Mouse (Mus musculus): ENCODE results near the gene Tut7.
"Not testable (repeated sequence)": the region's sequence is repeated elsewhere in the genome, so short reads cannot be mapped to it uniquely, and the experiment has no call there.

Gene Tut7

GRCm38 (mm10) chr13:59822507-59823462, at the start of gene Tut7:
TSS of gene Tut7 (minus strand) at chr13:59823147.
- CTCF ChIA-PET = interaction anchor here (1.3 kb wide), 1 partner anchor 17 kb away, joined by 3 read pairs; no protein-coding TSS in a partner anchor

DNA sequence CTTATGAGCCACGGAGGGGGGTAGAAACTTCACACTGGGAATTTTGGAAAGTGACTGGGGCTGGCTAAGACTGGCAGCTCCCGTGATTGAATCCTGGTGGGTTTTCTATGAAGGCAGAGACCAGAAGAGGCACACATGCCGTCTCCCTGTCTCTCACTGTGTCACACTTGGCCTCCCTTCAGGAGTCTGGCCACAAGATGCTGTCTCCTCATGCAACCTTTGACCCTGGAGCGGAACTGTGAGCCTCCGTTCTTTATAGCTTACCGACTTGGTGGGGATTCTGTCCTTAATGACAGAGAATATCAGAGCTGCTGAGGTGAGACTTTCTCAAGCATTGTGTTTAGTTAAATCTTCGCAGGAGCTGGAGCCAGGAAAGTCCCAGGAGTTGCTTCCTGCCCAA, 49.5 kb upstream of the Tut7 start:
- CTCF ChIA-PET = no interaction called here

GRCm38 (mm10) chr13:59870004-59870403, 47.1 kb upstream of the Tut7 start:
- CTCF ChIA-PET = no interaction called here

GRCm38 (mm10) chr13:59868011-59868649, 45.2 kb upstream of the Tut7 start:
- CTCF ChIA-PET = no interaction called here

DNA sequence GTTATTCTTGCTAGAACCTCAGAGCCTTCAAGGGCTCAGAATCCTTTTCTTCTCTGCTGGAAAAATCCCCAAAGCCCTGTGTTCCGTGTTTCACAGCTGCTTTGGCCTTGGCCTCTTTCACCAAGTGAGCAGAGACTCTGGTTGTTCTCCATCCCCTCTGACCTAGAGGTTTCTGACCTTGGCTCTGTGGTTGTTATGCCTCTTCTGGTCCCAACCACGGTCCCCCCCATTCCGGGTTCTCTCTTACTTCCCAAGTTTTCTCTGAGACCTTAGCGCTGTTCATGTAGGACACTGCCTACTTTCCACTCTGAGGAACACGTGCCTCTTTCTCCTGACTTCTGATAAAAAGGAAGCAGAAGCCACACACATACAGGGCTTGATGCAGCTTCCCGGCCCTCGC, 44.2 kb upstream of the Tut7 start:
- CTCF ChIA-PET = interaction anchor here (0.6 to 0.7 kb wide), 2 partner anchors 16 to 467 kb away, joined by 3 to 5 read pairs; no protein-coding TSS in a partner anchor

- CTCF ChIA-PET = no interaction called here
Observed at GRCm38 (mm10) chr13:59859515-59859914, 36.6 kb upstream of the Tut7 start.

GRCm38 (mm10) chr13:59856286-59857070, 33.5 kb upstream of the Tut7 start:
- CTCF ChIA-PET = no interaction called here

GRCm38 (mm10) chr13:59853471-59853870, 30.5 kb upstream of the Tut7 start:
- CTCF ChIA-PET = no interaction called here

DNA sequence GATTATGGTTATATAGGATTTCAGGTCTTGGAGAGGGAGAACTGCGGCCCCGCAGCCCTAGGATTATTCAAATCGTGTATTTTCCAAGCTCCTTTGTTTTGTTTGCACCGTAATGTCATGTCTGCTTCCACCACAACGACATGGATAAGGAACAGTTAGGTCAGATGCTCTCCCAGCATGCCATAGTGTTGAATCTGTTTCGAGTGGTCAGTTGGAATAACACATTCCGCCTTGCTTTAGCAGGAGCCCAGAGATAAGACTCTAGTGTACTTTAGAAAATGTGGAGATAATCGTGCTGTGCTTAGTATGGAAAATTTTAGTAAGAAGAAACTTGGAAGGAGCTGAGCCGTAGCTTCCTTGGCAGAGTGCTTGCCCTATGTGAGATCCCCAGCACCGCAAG, 27.4 kb upstream of the Tut7 start:
- CTCF ChIA-PET = no interaction called here

DNA sequence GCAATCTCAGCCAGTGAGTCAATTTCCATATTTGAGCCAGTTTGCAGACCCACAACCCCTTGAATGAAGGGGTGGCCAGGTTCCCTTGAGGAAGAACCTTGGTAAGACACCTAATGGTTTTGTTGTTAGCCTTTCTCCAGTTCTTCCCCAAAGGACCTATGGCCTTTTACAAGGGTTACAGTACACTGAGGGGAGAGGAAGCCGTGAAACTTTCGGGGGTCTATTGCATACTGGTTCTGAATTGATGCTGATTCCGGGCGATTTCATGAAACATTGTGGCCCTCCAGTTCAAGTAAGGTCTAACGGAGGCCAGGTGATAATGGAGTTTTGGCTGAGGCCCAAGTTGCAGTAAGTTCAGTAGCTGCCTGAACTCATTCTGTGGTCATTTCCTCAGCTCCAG, 21.7 kb upstream of the Tut7 start:
- CTCF ChIA-PET = no interaction called here

DNA sequence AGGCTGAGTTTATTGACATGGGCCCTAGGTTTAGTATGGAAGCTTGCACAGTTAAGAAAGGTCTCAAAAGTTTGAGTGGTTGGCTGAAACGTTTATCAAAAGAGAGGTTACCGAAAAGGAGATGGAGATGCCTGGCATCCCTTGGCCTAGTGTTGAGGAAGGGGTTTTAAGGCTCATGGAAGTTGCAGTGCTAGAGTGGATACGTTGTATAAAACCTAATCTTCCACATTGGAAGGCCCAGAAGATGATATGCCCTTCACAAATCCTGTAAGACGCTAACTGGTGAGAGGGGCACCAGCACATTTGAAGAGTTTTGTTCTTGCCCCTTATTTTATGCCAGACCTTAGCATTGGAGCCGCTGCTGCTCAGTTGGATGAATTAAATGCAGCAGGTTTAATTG, 21.0 kb upstream of the Tut7 start:
- CTCF ChIA-PET = no interaction called here

DNA sequence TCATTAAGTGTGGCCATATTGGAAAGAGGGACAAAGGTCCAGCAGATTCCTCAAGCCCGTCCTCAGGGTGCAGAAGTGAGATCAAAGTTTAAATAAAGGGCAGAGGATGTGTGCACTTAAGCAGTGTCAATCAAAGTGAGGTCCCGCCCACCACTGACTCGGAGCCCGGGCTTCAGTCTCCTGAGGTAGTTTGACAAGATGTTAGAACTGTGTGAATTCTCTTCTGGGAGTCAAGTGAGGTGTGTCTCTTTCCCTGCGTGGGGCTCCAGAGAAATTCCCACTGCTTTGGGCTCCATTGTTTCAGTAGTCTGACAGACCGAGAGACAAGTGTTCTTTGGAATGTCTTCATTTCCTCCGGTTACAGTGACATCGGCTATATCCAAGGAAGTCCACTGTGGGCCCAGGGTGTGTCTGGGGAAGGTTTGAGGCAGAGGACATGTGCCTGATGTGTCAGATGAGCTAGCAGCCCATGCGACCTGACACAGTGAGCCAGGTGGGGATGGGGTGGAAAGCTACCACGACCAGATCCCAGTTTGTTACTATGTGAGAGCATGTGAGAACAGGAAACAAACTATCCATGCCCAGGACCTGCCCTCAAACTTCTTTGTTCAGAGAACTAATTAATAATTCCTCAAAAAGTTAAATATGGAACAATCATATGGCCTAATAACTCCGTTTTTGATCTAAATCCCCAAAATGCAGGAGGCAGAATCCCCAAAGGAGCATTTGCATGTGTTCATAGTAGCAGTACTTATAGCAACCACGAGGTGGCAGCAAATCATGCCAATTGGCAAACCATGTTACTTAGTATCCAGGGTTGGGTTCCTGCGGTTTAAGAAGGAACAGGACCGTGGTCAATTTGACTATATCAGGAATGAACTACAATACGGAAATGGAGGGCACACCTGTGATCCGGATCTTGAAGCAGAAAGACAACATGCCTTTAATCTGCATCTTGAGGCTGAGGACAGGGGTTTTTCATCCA, 19.6 kb upstream of the Tut7 start:
- CTCF ChIA-PET = no interaction called here

DNA sequence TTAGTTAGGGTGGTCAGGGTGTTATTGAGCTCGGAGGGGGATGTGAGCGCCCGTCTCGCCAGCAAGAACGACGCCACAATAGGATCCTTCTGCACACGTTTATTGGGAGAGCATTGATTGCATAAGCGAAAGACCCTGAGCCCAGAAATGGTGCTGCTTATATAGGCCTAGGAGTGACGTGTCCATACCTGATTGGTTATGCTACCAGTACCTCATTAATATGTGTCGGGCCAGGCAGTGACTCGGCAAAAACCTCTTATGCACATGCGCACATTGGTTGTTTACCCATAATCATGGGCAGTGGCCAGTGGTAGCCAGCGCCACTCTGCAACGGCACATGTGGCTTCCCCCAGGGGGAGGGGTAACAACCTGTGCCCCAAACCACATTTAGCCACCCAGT, 18.8 kb upstream of the Tut7 start:
- CTCF ChIA-PET = not testable (repeated sequence)

DNA sequence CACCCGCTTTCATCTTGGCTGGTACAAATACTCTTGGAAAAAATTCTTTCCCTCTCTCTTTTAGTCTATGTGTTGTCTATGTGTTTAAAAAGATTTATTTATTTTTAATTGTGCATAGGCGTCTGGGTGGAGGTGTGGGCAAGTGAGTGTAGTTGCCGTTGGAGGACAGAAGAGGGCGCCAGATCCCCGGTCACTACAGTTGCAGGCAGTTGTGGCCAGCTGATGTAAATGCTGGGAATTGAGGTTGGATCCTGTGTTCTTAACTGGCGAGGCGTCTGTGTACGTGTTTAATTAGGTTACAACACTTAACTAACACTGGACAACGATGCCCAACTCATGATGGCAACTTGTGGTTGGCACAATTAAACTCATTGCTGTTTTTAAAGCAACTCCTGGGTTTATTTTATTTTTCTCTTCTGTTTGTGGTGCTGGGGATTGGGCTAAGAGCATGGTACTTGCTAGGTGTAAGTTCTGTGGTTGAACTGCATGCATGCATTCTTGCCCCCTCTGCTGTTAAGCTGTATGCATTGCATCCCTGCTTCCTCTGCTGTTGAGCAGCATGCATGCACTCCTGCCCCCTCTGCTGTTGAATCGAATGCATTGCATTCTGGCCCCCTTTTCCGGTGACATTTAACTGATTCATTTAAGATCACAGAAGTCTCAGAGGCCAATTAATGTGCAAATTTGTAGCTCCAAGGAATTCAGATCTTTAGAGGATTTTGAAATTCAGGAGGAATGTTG, 17.7 kb upstream of the Tut7 start:
- CTCF ChIA-PET = interaction anchor here (1.5 kb wide), 1 partner anchor 18 kb away, joined by 3 read pairs; the partner anchor contains the start of gene Tut7

GRCm38 (mm10) chr13:59839356-59839755, 16.4 kb upstream of the Tut7 start:
- CTCF ChIA-PET = interaction anchor here (1.2 to 1.5 kb wide), 2 partner anchors 12 to 17 kb away, joined by 3 read pairs; partner anchors contain the start of gene Tut7

GRCm38 (mm10) chr13:59838464-59838863, 15.5 kb upstream of the Tut7 start:
- CTCF ChIA-PET = interaction anchor here (0.6 to 1.2 kb wide), 2 partner anchors 12 to 21 kb away, joined by 3 read pairs; no protein-coding TSS in a partner anchor

GRCm38 (mm10) chr13:59836811-59837210, 13.9 kb upstream of the Tut7 start:
- CTCF ChIA-PET = no interaction called here

- CTCF ChIA-PET = no interaction called here
Observed at GRCm38 (mm10) chr13:59836101-59836798, 13.3 kb upstream of the Tut7 start.

DNA sequence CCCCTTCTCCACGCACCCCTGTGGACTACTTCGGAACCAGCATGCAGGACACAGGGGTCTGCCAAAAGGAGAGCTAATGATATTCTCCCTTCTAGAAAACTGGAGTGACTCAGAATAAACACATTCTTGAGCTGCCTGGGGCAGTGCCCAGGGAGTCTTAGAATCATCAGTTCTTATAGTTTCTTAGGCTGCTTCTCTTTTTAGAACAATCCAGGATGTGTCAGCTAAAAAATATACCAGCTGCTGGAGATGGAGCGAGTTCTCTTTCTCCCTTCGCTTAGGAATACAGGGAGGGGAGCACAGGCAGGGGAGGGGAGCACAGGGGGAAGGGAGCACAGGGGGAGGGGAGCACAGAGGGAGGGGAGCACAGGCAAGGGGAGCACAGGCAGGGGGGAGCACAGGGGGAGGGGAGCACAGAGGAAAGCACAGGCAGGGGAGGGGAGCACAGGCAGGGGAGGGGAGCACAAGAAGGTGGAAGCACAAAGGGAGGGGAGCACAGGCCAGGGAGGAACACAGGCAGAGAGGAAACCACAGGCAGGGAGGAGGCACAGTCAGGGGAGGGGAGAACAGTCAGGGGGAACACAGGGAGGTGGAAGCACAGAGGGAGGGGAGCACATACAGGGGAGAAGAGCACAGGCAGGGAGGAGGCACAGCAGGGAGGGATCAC, 12.0 kb upstream of the Tut7 start:
- CTCF ChIA-PET = no interaction called here

All from spleen, embryonic (tissue).